Mouse (Mus musculus) layer of hippocampus, postnatal 10 days (tissue): ENCODE data around the gene Ssx2ip. TPM values are rescaled to one million over a fixed set of nuclear protein-coding genes. Genes with fewer than 3 reads are reported as not detected.

Experiments
- microRNA-seq, 2 experiments: library from miRNA; unstranded; fragments of <30 nt; microRNA quantifications; one replicate each; pipeline ENCODE4 v1.2.0; 2021
- total RNA-seq, 2 experiments: library from RNA; stranded (reverse); gene quantifications; 2 replicates each; pipeline ENCODE4 v1.2.3; 2021

Ssx2ip gene
- total RNA-seq, 2 experiments from 2014 or later, result 191 to 199 TPM

Small RNAs within 50 kb of the gene (microRNA-seq; reads per million reads assigned to microRNA genes)
- 0 reads per million in 2 experiments for gene Gm22901

Other genes starting within 250 kb of the Ssx2ip start
- gene Lpar3, start 183.7 kb upstream of the Ssx2ip start, total RNA-seq, result under 1 TPM; 0.47 to 0.66 TPM
- 1 to 10 TPM; 6.7 to 8.2 TPM for gene Ctbs, start 45.2 kb downstream of the Ssx2ip start, total RNA-seq
- 1 to 10 TPM; 3.2 to 3.3 TPM for gene Spata1, start 95.1 kb downstream of the Ssx2ip start, total RNA-seq
- gene Gng5, start 95.2 kb downstream of the Ssx2ip start, total RNA-seq, result 10 to 100 TPM; 41.1 to 64.9 TPM
- gene Rpf1, start 116.8 kb downstream of the Ssx2ip start, total RNA-seq, result 10 to 100 TPM; 17.0 to 18.6 TPM
- gene Uox, start 165.8 kb downstream of the Ssx2ip start, total RNA-seq, result under 1 TPM; 0.38 to 0.75 TPM
- gene Dnase2b, start 211.0 kb downstream of the Ssx2ip start, total RNA-seq, result not detected
- gene 4930503B20Rik, start 246.7 kb downstream of the Ssx2ip start, total RNA-seq, result not detected